Mouse (Mus musculus) liver, postnatal 0 days (tissue): Measurements from ENCODE around the gene Smpdl3a.

ENCODE experiments used
- CTCF ChIP-seq: sonication (generic); IDR thresholded peaks from 2 replicates; pipeline ENCODE4 v1.5.1; 2016; ENCODE audit warnings: antibody characterized with exemption, low read depth
- EP300 ChIP-seq: IDR thresholded peaks from 2 replicates; pipeline ENCODE4 v1.6.1; 2016; ENCODE audit warnings: antibody characterized with exemption, low read depth, mild to moderate bottlenecking

GRCm38 (mm10) chr10:57760694-57761093 is 33.4 kb upstream of the Smpdl3a start:
- TF ChIP-seq CTCF (no peak), EP300 (no peak)
